Mouse (Mus musculus) left cerebral cortex, adult 8-10 months (tissue): ENCODE measurements at regions not wholly inside any gene's neighbourhood (a gene's known extent, or its start where the extent isn't known, plus 50 kb on each side); places are given as distances from the start of the nearest gene placed in this dataset.
"Not testable (repeated sequence)": the region's sequence is repeated elsewhere in the genome, so short reads cannot be mapped to it uniquely, and the experiment has no call there.

Experiments
- DNase-seq, 2 experiments: peaks; one replicate each; pipeline ENCODE4 v3.0.0; 2022; ENCODE audit warnings: low spot score in 2 of 2

- no peak for DNase-seq
Measured at GRCm38 (mm10) chr5:39336484-39336985, 418.7 kb downstream of the Hs3st1 start.

GRCm38 (mm10) chr5:39335321-39335720 lies 420.0 kb downstream of the Hs3st1 start:
- DNase-seq, result no peak

GRCm38 (mm10) chr5:39334241-39334640 lies 421.0 kb downstream of the Hs3st1 start:
- DNase-seq, result no peak

GRCm38 (mm10) chr5:39325399-39325798 lies 429.9 kb downstream of the Hs3st1 start:
- DNase-seq, result peak in 1 of 2 experiments; percentile 26

GRCm38 (mm10) chr5:39316478-39316877 lies 438.8 kb downstream of the Hs3st1 start:
- DNase-seq, result peak in 1 of 2 experiments; percentile 23

- DNase-seq, result no peak
Measured at GRCm38 (mm10) chr5:39311211-39311610, 434.6 kb upstream of the Clnk start.

- no peak for DNase-seq
Measured at GRCm38 (mm10) chr5:39305794-39306193, 429.2 kb upstream of the Clnk start.

- DNase-seq, result no peak
Measured at GRCm38 (mm10) chr5:39292849-39293248, 416.2 kb upstream of the Clnk start.

GRCm38 (mm10) chr5:39281021-39281420 lies 404.4 kb upstream of the Clnk start:
- DNase-seq, result no peak

GRCm38 (mm10) chr5:39273710-39274385 lies 397.2 kb upstream of the Clnk start:
- DNase-seq, result no peak

GRCm38 (mm10) chr5:39267106-39267505 lies 390.5 kb upstream of the Clnk start:
- no peak for DNase-seq

- no peak for DNase-seq
Measured at GRCm38 (mm10) chr5:39260721-39261190, 384.1 kb upstream of the Clnk start.

- DNase-seq, result no peak
Measured at GRCm38 (mm10) chr5:39257745-39258144, 381.1 kb upstream of the Clnk start.

- DNase-seq, result no peak
Measured at GRCm38 (mm10) chr5:39252206-39252605, 375.6 kb upstream of the Clnk start.

- no peak for DNase-seq
Measured at GRCm38 (mm10) chr5:39251021-39251420, 374.4 kb upstream of the Clnk start.

- no peak for DNase-seq
Measured at GRCm38 (mm10) chr5:39219698-39220097, 343.1 kb upstream of the Clnk start.

- no peak for DNase-seq
Measured at GRCm38 (mm10) chr5:39216326-39216725, 339.7 kb upstream of the Clnk start.

- no peak for DNase-seq
Measured at GRCm38 (mm10) chr5:39215016-39215415, 338.4 kb upstream of the Clnk start.

GRCm38 (mm10) chr5:39212550-39212949 lies 335.9 kb upstream of the Clnk start:
- DNase-seq, result peak in 1 of 2 experiments; percentile 27

GRCm38 (mm10) chr5:39198856-39199255 lies 322.2 kb upstream of the Clnk start:
- no peak for DNase-seq

GRCm38 (mm10) chr5:39191153-39191552 lies 314.5 kb upstream of the Clnk start:
- not testable (repeated sequence) for DNase-seq

- no peak for DNase-seq
Measured at GRCm38 (mm10) chr5:39181616-39182402, 305.2 kb upstream of the Clnk start.
